Comparison of ENCODE assay signal across 14 mouse cellular contexts in genomic region chr19:28640861-28641381, GRCm38 (mm10). TPM values are rescaled to one million over a fixed set of nuclear protein-coding genes. Genes with fewer than 3 reads are reported as not detected.
DNase-seq lines count a peak whose midpoint lies in the region; ATAC-seq and TF ChIP-seq lines count a peak whose summit lies in the region.
"Had no signal": no experiment of that assay in that cellular context is flagged by ENCODE, and none has a peak within 500 bp of the region (broad histone marks: within the 10 kb centered on the region; RNA-seq: fewer than 3 reads in every experiment).

No protein-coding gene starts in this region.

- no peaks in the 10 kb centered on the region for H3K27me3 ChIP-seq in kidney, adult 2 months (replicated peaks; ENCODE audit: control insufficient read depth, insufficient read depth, low read length)
- no peaks in the 10 kb centered on the region for H3K27me3 ChIP-seq in midbrain, postnatal 0 days (ENCODE audit: insufficient read depth, low read length)
- H3K27me3 ChIP-seq in midbrain, embryonic 10.5 days (ENCODE audit: low read depth, poor library complexity, severe bottlenecking): no peaks in the 10 kb centered on the region
- H3K27me3 ChIP-seq in embryonic facial prominence, embryonic 12.5 days: no peaks in the 10 kb centered on the region
- no peaks in the 10 kb centered on the region for H3K27me3 ChIP-seq in limb, embryonic 15.5 days

- peak overlapping the region; percentile 39; the same call in 1 of the 2 replicates for H3K27ac ChIP-seq in kidney, adult 2 months (ENCODE audit: insufficient read depth, low read depth, low read length)
- no peak overlapping the region for H3K27ac ChIP-seq in midbrain, postnatal 0 days (ENCODE audit: low read depth, low read length)
- H3K27ac ChIP-seq in midbrain, embryonic 10.5 days (replicated peaks): no peak overlapping the region
- H3K27ac ChIP-seq in embryonic facial prominence, embryonic 12.5 days: no peak overlapping the region
- H3K27ac ChIP-seq in limb, embryonic 15.5 days: no peak overlapping the region

- no peak for ATAC-seq in midbrain, postnatal 0 days (ENCODE audit: low FRiP score)
- 0 out of 2 replicates have a peak, but pooled peaks have one; percentile 74 for ATAC-seq in embryonic facial prominence, embryonic 12.5 days (ENCODE audit: insufficient number of reproducible peaks, insufficient read depth, low FRiP score, low TSS enrichment)
- 0 out of 2 replicates have a peak, but pooled peaks have one; percentile 10 for ATAC-seq in limb, embryonic 15.5 days (ENCODE audit: insufficient number of reproducible peaks, low FRiP score, low TSS enrichment, low read depth)
- ATAC-seq: activated CD4-positive, CD25-positive, alpha-beta regulatory T cell, adult 4 months had no signal

- no peak for DNase-seq in kidney, adult 2 months
- no peak for DNase-seq in kidney, postnatal 36 days
- peak; percentile 47 for DNase-seq in midbrain, postnatal 0 days (ENCODE audit: low spot score)
- DNase-seq in midbrain, embryonic 10.5 days (ENCODE audit: low spot score): no peak
- DNase-seq in ovary, postnatal 10 days (ENCODE audit: low spot score): no peak
- DNase-seq: gastrocnemius, postnatal 25 days; heart, postnatal 36 days; lung, postnatal 14 days; thymus, postnatal 4 days had no signal

- no peaks in the 10 kb centered on the region for H3K9me3 ChIP-seq in midbrain, postnatal 0 days (ENCODE audit: low read length)
- H3K9me3 ChIP-seq in midbrain, embryonic 10.5 days (replicated peaks): no peaks in the 10 kb centered on the region
- no peaks in the 10 kb centered on the region for H3K9me3 ChIP-seq in embryonic facial prominence, embryonic 12.5 days
- no peaks in the 10 kb centered on the region for H3K9me3 ChIP-seq in limb, embryonic 15.5 days

- TF ChIP-seq CTCF in kidney, adult 2 months (conservative IDR thresholded peaks at IDR 0.05; ENCODE audit: insufficient read depth, insufficient read length, low read depth, low read length): no peak
- TF ChIP-seq CTCF in midbrain, postnatal 0 days (IDR thresholded peaks at IDR 0.05): no peak

- H3K9ac ChIP-seq in midbrain, postnatal 0 days (replicated peaks; ENCODE audit: low read length, poor library complexity, severe bottlenecking): no peak overlapping the region
- no peak overlapping the region for H3K9ac ChIP-seq in embryonic facial prominence, embryonic 12.5 days
- H3K9ac ChIP-seq in limb, embryonic 15.5 days: 0 out of 2 replicates have a peak overlapping the region, but pooled peaks have one; percentile 7

- 51% methylated on average over 7 of the region's 7 CpGs for WGBS in kidney, adult 2 months
- whole genome bisulfite sequencing in midbrain, postnatal 0 days: 57% methylated on average over 7 of the region's 7 CpGs
- WGBS in midbrain, embryonic 10.5 days: 88% methylated on average over 7 of the region's 7 CpGs
- WGBS in embryonic facial prominence, embryonic 12.5 days: 64% methylated on average over 7 of the region's 7 CpGs
- WGBS in limb, embryonic 15.5 days: 49% methylated on average over 7 of the region's 7 CpGs

- no peak overlapping the region for H3K4me3 ChIP-seq in kidney, adult 2 months (ENCODE audit: insufficient read depth, low read depth, low read length)
- no peak overlapping the region for H3K4me3 ChIP-seq in midbrain, postnatal 0 days (ENCODE audit: low read depth, low read length)
- no peak overlapping the region for H3K4me3 ChIP-seq in midbrain, embryonic 10.5 days
- H3K4me3 ChIP-seq in embryonic facial prominence, embryonic 12.5 days: no peak overlapping the region
- no peak overlapping the region for H3K4me3 ChIP-seq in limb, embryonic 15.5 days
- H3K4me3 ChIP-seq: erythroblast, embryonic 14.5 days; myocyte had no signal

- no peaks in the 10 kb centered on the region for H3K36me3 ChIP-seq in kidney, adult 2 months (ENCODE audit: control insufficient read depth, insufficient read depth, low read length)
- H3K36me3 ChIP-seq in midbrain, postnatal 0 days (ENCODE audit: insufficient read depth, low read length): no peaks in the 10 kb centered on the region
- H3K36me3 ChIP-seq in midbrain, embryonic 10.5 days: no peaks in the 10 kb centered on the region
- no peaks in the 10 kb centered on the region for H3K36me3 ChIP-seq in embryonic facial prominence, embryonic 12.5 days
- H3K36me3 ChIP-seq in limb, embryonic 15.5 days: no peaks in the 10 kb centered on the region

- H3K4me2 ChIP-seq in midbrain, postnatal 0 days (ENCODE audit: low read depth, low read length, poor library complexity, severe bottlenecking): no peak overlapping the region
- H3K4me2 ChIP-seq in embryonic facial prominence, embryonic 12.5 days (replicated peaks): no peak overlapping the region
- no peak overlapping the region for H3K4me2 ChIP-seq in limb, embryonic 15.5 days

- no peak for TF ChIP-seq POLR2A in kidney, adult 2 months (IDR thresholded peaks at IDR 0.05; ENCODE audit: low read depth, low read length)

- peaks cover 9% of the 10 kb centered on the region; the same call in 1 of the 2 replicates for H3K4me1 ChIP-seq in kidney, adult 2 months (ENCODE audit: control insufficient read depth, insufficient read depth, low read length)
- H3K4me1 ChIP-seq in midbrain, postnatal 0 days (ENCODE audit: insufficient read depth, low read length): peaks cover 3% of the 10 kb centered on the region; the same call in 1 of the 2 replicates
- peaks cover 19% of the 10 kb centered on the region for H3K4me1 ChIP-seq in midbrain, embryonic 10.5 days
- peaks cover 9% of the 10 kb centered on the region; the same call in 1 of the 2 replicates for H3K4me1 ChIP-seq in embryonic facial prominence, embryonic 12.5 days
- peaks cover 5% of the 10 kb centered on the region; the same call in 1 of the 2 replicates for H3K4me1 ChIP-seq in limb, embryonic 15.5 days

RNA-seq across cellular contexts. Expression of gene Glis3, which starts 39.0 kb away (rescaled TPM):
- polyA plus RNA-seq in kidney, adult 2 months (2012; rRNA removed): 23.7 and 28.7 TPM in 2 replicates
- total RNA-seq in midbrain, postnatal 0 days (2014; rRNA removed): 16.5 and 27.1 TPM in 2 replicates
- 0.75 and 1.2 TPM in 2 replicates for polyA plus RNA-seq in midbrain, postnatal 0 days (2015; fragmentation: Nextera tagmentation; extraction: Ambion mirVana)
- polyA plus RNA-seq in midbrain, embryonic 10.5 days (2016; fragmentation: Nextera tagmentation; extraction: Ambion mirVana): 4.1 and 4.3 TPM in 2 replicates
- 7.8 and 8.6 TPM in 2 replicates for polyA plus RNA-seq in embryonic facial prominence, embryonic 12.5 days (2016; fragmentation: Nextera tagmentation; extraction: Ambion mirVana)
- 2.7 and 3.0 TPM in 2 replicates for polyA plus RNA-seq in limb, embryonic 15.5 days (2015; fragmentation: Nextera tagmentation; extraction: Ambion mirVana)
